Mouse (Mus musculus) Muller cell, postnatal 12 days (primary cell): ENCODE measurements around the gene Hist1h1t.
"Not testable (repeated sequence)": the region's sequence is repeated elsewhere in the genome, so short reads cannot be mapped to it uniquely, and the experiment has no call there.

Experiments
- DNase-seq: peaks from one replicate; pipeline ENCODE4 v3.0.0-alpha.2; 2015; ENCODE audit errors: inconsistent ontology term

Hist1h1t gene

DNA sequence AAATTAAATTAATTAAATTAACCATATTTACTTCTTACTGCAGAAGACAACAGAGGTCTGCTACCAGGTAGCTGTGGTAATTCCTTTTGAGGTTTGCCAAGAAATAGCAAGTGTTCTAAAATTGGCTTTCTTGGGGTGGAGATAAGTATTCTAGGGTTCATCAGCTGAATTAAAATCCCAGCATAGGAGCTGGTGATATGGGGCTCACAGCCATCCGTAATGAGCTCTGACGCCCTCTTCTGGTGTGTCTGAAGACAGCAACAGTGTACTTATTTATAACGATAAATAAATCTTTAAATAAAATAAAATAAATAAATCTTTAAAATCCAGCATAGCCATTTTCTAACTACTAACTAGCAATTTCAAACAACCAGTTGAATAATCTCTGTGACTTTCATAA is 4.2 kb downstream of the Hist1h1t start:
- no peak for DNase-seq

DNA sequence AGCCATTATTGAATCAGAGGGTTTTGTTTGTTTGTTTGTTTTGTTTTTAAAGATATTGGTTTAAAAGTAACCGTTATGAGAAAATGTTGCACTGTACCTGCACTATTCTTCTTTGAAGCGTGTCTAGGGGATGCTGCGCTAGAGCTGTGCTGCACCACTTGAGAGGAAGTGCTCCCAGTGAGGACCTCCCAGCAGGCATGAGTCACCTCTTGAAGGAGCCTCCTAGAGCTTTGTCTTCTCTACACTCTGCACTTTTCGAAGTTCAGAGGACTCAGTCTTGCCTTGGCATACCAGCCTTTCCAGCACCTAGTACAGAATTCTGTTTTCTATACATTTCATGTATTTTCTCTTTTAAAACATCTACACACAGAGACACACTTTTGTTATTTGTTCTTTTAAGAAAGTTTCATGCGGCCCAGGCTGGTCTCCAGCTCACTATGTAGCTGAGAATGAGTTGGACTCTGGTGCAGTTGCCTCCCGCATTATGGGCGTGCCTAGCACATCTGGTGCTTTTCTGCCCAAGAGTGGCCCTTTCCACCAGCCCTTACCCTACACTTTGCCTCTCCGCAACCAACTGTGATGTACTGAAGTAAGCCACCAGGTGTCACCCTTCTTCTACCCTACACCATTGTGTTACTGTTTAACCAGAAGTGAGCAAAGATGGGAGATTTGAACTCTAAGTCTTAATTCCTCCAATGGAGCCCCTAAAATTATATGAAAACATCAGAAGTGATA is 5.3 kb downstream of the Hist1h1t start:
- peak; percentile 63 for DNase-seq

DNA sequence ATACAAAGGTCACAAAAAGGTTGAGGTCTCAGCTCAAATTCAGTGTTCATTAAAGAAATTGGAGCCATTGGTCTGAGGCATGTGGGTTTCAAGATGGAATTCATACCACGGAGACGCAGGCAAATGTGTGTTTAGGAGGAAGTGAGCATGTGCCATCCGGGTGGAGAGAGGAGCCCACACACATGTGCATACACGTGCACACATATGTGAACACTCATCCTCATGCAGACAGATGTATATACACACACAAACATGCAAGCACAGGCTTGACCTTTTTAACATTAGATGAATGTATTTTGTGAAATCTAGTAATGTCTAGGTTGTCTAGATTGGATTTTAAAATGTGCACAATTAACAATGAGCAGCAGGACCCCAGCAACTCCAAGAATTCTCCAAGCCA is 6.6 kb downstream of the Hist1h1t start:
- DNase-seq = no peak

DNA sequence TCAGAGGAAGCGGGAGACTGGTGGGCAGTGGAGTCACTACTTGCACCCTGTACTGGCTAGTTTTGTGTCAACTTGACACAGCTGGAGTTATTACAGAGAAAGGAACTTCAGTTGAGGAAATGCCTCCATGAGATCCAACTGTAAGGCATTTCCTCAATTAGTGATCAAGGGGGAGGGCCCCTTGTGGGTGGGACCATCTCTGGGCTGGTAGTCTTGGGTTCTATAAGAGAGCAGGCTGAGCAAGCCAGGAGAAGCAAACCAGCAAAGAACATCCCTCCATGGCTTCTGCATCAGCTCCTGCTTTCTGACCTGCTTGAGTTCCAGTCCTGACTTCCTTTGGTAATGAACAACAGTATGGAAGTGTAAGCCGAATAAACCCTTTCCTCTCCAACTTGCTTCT is 7.2 kb downstream of the Hist1h1t start:
- not testable (repeated sequence) for DNase-seq

DNA sequence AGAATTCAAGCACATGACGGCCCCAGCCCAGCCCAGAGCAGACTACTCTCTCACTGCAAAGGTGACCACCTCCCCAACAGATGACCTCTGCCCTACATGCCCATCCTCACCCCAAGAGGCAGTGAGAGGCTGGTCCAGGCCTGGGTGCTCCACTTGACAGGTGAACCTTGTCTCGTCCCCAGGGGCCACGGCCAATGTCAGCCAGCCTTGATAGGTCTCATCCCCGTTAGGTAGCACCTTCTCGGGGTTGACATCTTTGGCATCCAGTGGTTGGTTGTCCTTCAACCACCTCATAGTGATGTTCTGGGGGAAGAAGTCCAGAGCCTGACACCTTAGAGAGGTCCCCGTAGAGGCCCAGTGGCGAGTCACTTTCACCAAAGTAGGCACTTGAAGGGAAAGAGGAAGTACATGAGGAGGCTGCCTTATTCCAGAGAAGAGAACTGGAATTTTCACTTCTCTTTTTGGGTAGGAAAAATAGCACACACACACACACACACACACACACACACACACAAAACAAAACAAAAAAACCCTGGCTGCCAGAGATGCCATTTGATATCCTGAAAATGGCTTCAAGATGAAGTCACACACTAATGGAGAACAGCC is 10.2 kb downstream of the Hist1h1t start:
- no peak for DNase-seq

DNA sequence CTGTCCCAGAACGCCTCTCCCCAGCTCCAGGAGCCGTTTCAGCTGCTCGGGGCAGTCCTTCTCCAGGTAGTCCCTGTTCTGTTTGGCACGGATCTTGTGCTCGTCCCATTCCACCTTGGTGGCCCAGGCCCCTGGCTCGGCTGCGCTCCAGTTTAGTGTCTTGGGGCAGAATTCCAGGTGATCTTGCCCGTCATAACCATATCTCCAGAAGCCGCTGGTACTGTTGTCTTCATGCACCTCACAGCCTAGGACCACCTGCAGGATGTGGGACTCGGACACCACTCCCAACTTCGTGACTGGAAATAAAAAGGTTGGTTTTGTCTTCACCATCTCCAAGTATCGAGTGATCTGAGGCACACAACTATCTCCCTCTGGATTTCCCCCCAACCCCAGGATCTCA is 11.2 kb downstream of the Hist1h1t start:
- no peak for DNase-seq

GRCm38 (mm10) chr13:23708041-23708440 is 12.4 kb downstream of the Hist1h1t start:
- no peak for DNase-seq

DNA sequence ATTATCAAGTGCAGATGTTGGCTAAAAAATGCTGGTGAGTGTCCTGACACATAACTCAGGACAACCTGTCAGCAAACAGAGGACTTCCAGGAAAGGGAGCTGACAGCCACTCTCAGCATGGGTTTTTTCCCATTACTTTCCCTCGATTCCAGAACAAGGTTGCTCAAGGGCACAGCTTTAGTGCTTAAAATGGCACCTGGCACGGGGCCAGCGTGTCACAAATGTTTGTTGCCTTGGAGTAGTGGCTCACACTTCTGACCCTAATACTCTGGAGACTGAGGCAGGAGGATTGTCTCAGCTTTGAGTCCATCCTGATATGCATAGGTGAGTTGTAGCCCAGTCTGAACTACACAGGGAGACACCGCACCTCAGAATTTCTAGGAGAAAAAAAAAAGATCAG is 13.0 kb downstream of the Hist1h1t start:
- DNase-seq = no peak

DNA sequence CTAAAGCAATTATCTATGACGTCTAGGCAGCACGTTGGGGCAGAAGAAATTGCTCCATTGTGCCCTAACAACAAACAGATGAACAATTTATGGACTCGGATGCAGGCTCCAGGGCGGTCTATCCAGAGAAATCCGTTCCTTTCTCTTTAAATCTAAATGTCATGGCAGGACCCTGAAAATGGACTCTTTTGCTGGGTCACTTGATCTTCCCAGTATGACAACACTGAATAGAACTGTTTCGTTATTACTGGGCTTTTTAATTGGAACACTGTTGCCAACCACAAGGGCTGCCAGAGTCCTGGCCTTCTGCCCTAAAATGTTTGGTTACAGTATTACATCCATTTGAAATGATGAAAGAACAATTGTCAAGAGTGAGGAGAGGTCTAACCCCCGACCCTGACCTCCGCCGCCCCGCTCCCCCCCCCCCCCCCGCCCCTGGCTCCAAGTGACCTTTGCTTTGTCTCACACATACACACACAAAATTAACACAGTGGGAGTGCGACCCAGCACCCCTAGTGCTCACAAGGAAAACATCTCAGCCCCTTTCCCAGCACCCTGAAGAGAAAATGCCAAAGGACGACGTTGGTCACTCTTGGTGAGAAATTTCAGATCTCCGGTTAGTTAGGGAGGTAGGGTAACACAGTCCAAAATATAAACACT is 14.2 kb downstream of the Hist1h1t start:
- peak; percentile 79 for DNase-seq

- peak; percentile 83 for DNase-seq
Measured at GRCm38 (mm10) chr13:23710374-23711089, 14.9 kb downstream of the Hist1h1t start, which contains the start of gene Hfe. TSS of gene Hfe (minus strand) at chr13:23710854.

GRCm38 (mm10) chr13:23716261-23717042 is 20.8 kb downstream of the Hist1h1t start:
- no peak for DNase-seq

- DNase-seq = no peak
Measured at GRCm38 (mm10) chr13:23717176-23717575, 21.6 kb downstream of the Hist1h1t start.

GRCm38 (mm10) chr13:23717593-23718245 is 22.1 kb downstream of the Hist1h1t start:
- not testable (repeated sequence) for DNase-seq

DNA sequence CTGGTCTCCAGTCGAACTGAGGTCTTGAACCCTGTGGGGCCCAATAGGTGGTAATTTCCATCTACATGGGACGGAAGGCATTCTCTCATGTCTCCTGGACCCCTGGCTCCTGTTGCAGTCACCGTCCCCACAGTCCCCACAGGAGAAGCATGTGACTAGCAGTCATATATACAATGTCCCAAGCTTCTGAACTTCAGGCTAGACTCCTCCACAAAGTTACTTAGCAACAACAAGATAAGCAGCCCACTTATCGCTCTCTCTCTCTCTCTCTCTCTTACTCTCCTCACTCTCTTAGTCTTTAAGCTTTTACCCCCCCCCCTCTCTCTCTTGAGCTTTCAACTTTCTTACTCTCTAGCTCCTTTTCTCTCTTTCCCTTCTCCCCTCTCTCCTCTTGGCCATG is 28.6 kb downstream of the Hist1h1t start:
- no peak for DNase-seq

DNA sequence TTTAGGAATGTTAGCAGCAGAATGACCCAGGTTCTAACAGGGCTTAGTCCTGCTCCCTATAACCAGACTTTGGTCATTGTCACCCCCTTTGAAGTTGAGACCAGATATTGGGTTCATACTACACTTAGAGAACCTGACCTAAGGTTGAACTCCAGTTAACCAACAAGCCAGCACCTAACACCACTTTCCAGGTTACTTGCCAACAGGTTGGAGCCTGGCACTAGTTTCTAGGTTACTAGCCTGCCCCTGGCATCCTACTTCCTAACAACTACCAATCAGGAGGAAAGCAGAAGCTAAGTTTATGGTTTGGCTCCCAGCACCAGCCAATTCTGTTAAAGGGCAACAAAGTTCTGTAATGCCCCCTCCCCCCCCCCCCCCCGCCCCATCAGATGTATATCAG is 29.6 kb downstream of the Hist1h1t start:
- DNase-seq = no peak

- no peak for DNase-seq
Measured at GRCm38 (mm10) chr13:23728472-23729191, 33.0 kb downstream of the Hist1h1t start.

- DNase-seq = no peak
Measured at GRCm38 (mm10) chr13:23729192-23729525, 33.5 kb downstream of the Hist1h1t start.

- no peak for DNase-seq
Measured at GRCm38 (mm10) chr13:23729706-23730105, 34.1 kb downstream of the Hist1h1t start.

GRCm38 (mm10) chr13:23730479-23730878 is 34.9 kb downstream of the Hist1h1t start:
- peak; percentile 79 for DNase-seq

DNA sequence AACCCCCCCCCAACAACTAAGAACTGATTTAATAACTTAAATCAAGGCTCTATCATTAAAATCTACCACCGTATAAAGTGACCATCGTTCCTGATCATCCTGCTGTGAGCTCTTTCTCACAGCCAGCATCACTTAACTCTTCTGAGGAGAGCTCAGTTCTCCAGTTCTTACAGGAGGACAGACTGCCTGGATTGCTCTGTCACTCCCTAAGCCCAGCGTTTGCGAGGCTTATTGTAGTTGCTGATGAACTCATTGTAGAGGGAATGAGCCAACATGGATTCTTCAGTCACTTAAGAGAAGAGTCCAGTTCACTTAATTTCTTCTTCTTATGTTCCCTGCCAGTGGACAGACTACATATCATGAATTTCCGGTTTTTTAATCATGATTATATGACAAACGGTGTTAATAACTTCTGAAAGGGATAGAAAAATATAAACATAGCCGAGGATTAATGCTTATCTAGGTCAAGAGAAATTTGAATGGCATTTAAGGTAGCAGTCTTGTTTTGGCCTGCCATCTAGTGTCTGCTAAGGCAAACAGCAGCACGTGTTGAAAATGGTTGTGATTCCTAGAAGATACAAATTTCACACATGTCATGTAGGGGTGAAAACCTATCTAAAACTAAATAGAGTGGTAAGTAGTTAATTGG is 36.7 kb downstream of the Hist1h1t start:
- DNase-seq = peak; percentile 53
